Mouse (Mus musculus): ENCODE data around the gene Cfap46. TPM values are rescaled to one million over a fixed set of nuclear protein-coding genes. Genes with fewer than 3 reads are reported as not detected.

The Cfap46 gene
- polyA plus RNA-seq (2014; fragmentation: Nextera tagmentation; extraction: Ambion mirVana): 0.50 and 0.73 TPM in 2 replicates

DNA sequence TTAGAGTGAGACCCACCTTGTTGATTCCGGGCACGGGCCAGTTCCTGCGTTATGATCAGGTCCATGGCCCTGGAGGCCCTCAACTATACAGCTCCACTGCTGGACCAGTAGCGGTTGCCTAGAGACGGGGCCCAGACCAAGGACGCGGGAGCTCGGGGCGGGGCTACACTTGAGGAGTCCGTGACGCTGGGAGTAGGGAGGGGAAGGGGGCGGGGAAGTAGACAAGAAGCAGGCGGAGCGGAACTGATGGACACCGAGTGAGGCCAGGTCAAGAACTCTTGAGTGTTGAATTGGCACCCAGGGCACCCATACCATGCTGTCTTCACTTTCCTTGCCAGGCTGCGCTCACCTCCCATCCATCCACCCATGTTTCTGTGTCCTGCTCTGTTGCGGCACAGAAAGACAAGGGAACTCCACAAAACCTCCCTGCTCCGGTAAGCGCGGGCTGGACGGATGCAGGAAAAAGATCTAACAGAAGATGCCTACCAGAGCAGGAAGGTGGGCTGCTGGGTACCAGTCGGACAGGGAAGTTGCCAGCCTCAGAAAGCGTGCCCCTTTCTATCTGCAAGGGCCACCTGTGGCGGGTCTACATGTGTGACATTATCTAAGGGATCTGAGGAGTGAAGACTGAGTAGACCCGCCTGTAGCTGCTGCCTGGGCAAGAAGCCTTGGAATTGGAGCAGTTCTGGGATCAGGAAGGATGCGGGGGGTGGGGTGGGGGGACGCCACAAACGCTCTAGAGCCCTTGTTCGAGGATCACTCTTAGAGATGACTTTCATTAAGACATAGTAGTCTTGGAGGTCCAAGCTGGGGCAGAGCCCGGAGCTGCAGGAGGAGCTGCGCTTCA, at the start of gene Cfap46:
Gene Cfap46 (minus strand): TSS at position 112 of the 847 bp plus-strand sequence.
- no peaks in the 10 kb centered on the region for H3K4me1 ChIP-seq (ENCODE audit: control insufficient read depth, insufficient read depth, low read length)

DNA sequence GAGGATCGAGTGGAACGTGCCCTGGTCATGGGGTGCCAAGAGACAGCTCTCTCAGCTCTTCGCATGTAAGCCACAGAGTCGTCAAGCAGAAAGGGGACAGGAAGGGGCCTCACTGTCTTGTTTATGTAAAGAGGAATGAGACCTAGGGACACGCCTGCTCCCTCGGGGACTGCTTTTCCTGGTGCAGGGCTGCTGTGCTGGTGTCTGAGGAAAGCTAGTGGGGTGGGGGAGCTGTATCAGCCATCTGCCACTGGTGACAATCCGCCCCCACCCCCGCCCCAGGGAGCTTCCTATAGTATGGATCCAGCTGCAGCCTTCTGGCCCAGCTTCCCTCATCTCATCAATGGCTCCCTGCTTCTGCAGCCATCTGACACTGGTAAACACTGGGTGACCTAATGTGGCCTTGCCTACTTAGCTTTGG, 47.7 kb upstream of the Cfap46 start:
- DNase-seq (ENCODE audit: low spot score) (peak; percentile 17), ATAC-seq (ENCODE audit: insufficient read depth, low FRiP score, low TSS enrichment) (no peak)
- WGBS: 34% methylated on average over 8 of the region's 8 CpGs
- H3K4me3 ChIP-seq (ENCODE audit: low read depth, low read length): no peak overlapping the region
- H3K9me3 ChIP-seq (ENCODE audit: control insufficient read depth, low read length): no peaks in the 10 kb centered on the region
- H3K27ac ChIP-seq (ENCODE audit: low read depth, low read length): peak overlapping the region; percentile 14; the same call in 1 of the 2 replicates
- no peaks in the 10 kb centered on the region for H3K36me3 ChIP-seq (ENCODE audit: control insufficient read depth, insufficient read depth, low read length)
- no peaks in the 10 kb centered on the region for H3K4me1 ChIP-seq (ENCODE audit: control insufficient read depth, insufficient read depth, low read length)
- H3K27me3 ChIP-seq (ENCODE audit: control insufficient read depth, insufficient read depth, low read length): no peaks in the 10 kb centered on the region
- H3K4me2 ChIP-seq (ENCODE audit: low read depth): no peak overlapping the region
- no peak overlapping the region for H3K9ac ChIP-seq (ENCODE audit: low read length)

More for the DNA sequence above, at the start of gene Cfap46:
- DNase-seq (ENCODE audit: low spot score) (peak; percentile 90), ATAC-seq (ENCODE audit: insufficient read depth, low FRiP score, low TSS enrichment) (peak; percentile 93)
- no peaks in the 10 kb centered on the region for H3K36me3 ChIP-seq (ENCODE audit: control insufficient read depth, insufficient read depth, low read length)
- H3K9ac ChIP-seq (ENCODE audit: low read length): peak within 1 kb of the TSS; percentile 33; the same call in 1 of the 2 replicates
- peak within 1 kb of the TSS; percentile 37 for H3K4me3 ChIP-seq (ENCODE audit: low read depth, low read length)
- peak within 1 kb of the TSS; percentile 71 for H3K4me2 ChIP-seq (ENCODE audit: low read depth)
- H3K27me3 ChIP-seq (ENCODE audit: control insufficient read depth, insufficient read depth, low read length): no peaks in the 10 kb centered on the region
- H3K9me3 ChIP-seq (ENCODE audit: control insufficient read depth, low read length): no peaks in the 10 kb centered on the region
- 1% methylated on average over 31 of the region's 31 CpGs for WGBS
- no peak within 1 kb of the TSS for H3K27ac ChIP-seq (ENCODE audit: low read depth, low read length)

DNA sequence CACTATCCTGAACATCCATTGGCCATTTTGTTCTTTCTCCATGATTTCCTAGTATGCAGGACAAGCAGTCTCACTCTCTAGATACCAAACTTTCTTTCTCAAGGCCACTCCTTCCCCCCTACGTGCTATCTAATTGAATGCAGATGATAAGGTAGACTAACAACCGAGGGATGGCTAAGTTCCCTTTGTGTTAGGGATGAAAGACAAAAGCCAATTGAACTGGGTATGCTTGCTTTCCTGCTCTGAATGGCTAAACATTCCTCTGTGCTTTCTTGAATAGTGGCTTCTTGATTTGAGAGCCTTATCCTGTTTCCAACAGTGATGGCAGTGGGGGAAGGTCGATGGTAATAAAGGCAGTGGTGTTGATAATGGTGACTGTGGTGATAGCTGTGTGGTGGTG, 43.5 kb upstream of the Cfap46 start:
- H3K4me3 ChIP-seq (ENCODE audit: low read depth, low read length): no peak overlapping the region
- H3K9me3 ChIP-seq (ENCODE audit: control insufficient read depth, low read length): no peaks in the 10 kb centered on the region
- H3K27ac ChIP-seq (ENCODE audit: low read depth, low read length): no peak overlapping the region
- no peak overlapping the region for H3K9ac ChIP-seq (ENCODE audit: low read length)
- DNase-seq (ENCODE audit: low spot score) (no peak), ATAC-seq (ENCODE audit: insufficient read depth, low FRiP score, low TSS enrichment) (no peak)
- no peaks in the 10 kb centered on the region for H3K4me1 ChIP-seq (ENCODE audit: control insufficient read depth, insufficient read depth, low read length)
- WGBS: 41% methylated on average over 3 of the region's 3 CpGs
- no peaks in the 10 kb centered on the region for H3K36me3 ChIP-seq (ENCODE audit: control insufficient read depth, insufficient read depth, low read length)
- H3K4me2 ChIP-seq (ENCODE audit: low read depth): no peak overlapping the region
- H3K27me3 ChIP-seq (ENCODE audit: control insufficient read depth, insufficient read depth, low read length): no peaks in the 10 kb centered on the region

DNA sequence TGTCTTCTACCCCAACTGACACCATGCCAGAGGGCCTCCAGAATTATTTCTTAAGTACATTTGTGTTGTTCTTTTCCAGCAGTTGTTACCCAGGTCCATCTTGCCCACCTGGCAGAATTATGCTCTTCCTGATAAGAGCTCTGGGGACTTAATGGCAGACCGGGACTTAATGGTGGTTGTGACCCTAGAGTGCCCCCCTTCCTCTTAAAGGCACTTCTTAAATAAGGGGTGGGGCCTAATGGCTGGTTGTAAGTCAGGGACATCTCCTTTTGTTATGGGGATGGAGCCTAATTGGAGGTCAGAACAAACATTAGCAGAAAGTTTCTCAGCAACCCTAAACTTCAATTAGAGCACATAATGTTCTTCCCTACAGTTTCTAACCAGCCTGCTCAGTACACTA, 42.0 kb upstream of the Cfap46 start:
- Histone ChIP-seq H3K4me2 (ENCODE audit: low read depth) (no peak overlapping the region), H3K4me3 (ENCODE audit: low read depth, low read length) (no peak overlapping the region), H3K4me1 (ENCODE audit: control insufficient read depth, insufficient read depth, low read length) (no peaks in the 10 kb centered on the region), H3K27me3 (ENCODE audit: control insufficient read depth, insufficient read depth, low read length) (no peaks in the 10 kb centered on the region), H3K9me3 (ENCODE audit: control insufficient read depth, low read length) (no peaks in the 10 kb centered on the region), H3K36me3 (ENCODE audit: control insufficient read depth, insufficient read depth, low read length) (no peaks in the 10 kb centered on the region), H3K9ac (ENCODE audit: low read length) (no peak overlapping the region), H3K27ac (ENCODE audit: low read depth, low read length) (no peak overlapping the region)
- DNase-seq (ENCODE audit: low spot score) (no peak), ATAC-seq (ENCODE audit: insufficient read depth, low FRiP score, low TSS enrichment) (no peak)
- 34% methylated on average over 1 of the region's 1 CpGs for WGBS

DNA sequence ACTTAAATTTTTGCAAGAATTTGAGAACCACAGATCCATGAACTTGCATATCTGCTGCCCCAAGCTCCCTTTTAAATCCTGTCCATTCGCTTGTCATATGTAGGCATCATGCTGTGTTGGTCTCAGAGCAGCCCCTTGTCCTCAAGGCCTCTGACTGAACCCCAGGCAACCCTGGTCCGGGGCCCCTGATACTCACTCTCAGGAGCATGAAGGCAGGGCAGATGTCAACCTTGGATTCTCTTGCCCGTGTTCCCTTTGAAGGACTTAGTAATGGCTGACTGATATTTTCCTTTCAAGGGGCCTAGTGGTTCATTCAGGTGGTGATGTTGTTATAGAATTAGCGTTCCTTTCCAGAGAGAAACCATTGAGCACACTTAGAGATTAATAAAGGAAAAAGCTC, 40.4 kb upstream of the Cfap46 start:
- no peaks in the 10 kb centered on the region for H3K4me1 ChIP-seq (ENCODE audit: control insufficient read depth, insufficient read depth, low read length)
- ATAC-seq (ENCODE audit: insufficient read depth, low FRiP score, low TSS enrichment) (no peak), DNase-seq (ENCODE audit: low spot score) (no peak)
- H3K9ac ChIP-seq (ENCODE audit: low read length): no peak overlapping the region
- no peaks in the 10 kb centered on the region for H3K27me3 ChIP-seq (ENCODE audit: control insufficient read depth, insufficient read depth, low read length)
- H3K27ac ChIP-seq (ENCODE audit: low read depth, low read length): no peak overlapping the region
- WGBS: 87% methylated on average over 4 of the region's 4 CpGs
- no peak overlapping the region for H3K4me2 ChIP-seq (ENCODE audit: low read depth)
- H3K4me3 ChIP-seq (ENCODE audit: low read depth, low read length): no peak overlapping the region
- H3K36me3 ChIP-seq (ENCODE audit: control insufficient read depth, insufficient read depth, low read length): no peaks in the 10 kb centered on the region
- H3K9me3 ChIP-seq (ENCODE audit: control insufficient read depth, low read length): no peaks in the 10 kb centered on the region

DNA sequence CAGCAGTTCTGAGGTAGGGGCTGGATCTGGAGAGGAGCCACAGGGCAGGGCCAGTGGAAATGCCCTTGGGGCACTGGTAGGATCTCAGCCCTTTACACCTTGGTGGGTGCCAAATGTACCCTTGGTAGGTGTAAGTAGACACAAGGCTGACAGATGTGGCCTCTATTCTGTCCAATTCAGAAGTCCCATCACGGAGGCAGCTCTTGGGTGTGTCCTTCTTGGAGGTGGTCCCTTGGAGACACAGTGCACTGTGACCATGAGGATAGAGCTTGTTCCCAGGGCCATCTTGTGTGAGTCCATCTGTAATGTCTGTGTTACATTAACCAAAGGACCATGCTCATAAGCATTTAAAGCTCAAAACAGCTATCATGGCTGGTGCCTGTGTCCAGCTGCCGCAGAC, 37.6 kb upstream of the Cfap46 start:
- H3K4me3 ChIP-seq (ENCODE audit: low read depth, low read length): no peak overlapping the region
- H3K27me3 ChIP-seq (ENCODE audit: control insufficient read depth, insufficient read depth, low read length): no peaks in the 10 kb centered on the region
- no peaks in the 10 kb centered on the region for H3K4me1 ChIP-seq (ENCODE audit: control insufficient read depth, insufficient read depth, low read length)
- H3K9ac ChIP-seq (ENCODE audit: low read length): no peak overlapping the region
- no peak for ATAC-seq (ENCODE audit: insufficient read depth, low FRiP score, low TSS enrichment)
- H3K27ac ChIP-seq (ENCODE audit: low read depth, low read length): no peak overlapping the region
- no peak for DNase-seq (ENCODE audit: low spot score)
- 91% methylated on average over 2 of the region's 2 CpGs for WGBS
- H3K9me3 ChIP-seq (ENCODE audit: control insufficient read depth, low read length): no peaks in the 10 kb centered on the region
- no peak overlapping the region for H3K4me2 ChIP-seq (ENCODE audit: low read depth)
- no peaks in the 10 kb centered on the region for H3K36me3 ChIP-seq (ENCODE audit: control insufficient read depth, insufficient read depth, low read length)

DNA sequence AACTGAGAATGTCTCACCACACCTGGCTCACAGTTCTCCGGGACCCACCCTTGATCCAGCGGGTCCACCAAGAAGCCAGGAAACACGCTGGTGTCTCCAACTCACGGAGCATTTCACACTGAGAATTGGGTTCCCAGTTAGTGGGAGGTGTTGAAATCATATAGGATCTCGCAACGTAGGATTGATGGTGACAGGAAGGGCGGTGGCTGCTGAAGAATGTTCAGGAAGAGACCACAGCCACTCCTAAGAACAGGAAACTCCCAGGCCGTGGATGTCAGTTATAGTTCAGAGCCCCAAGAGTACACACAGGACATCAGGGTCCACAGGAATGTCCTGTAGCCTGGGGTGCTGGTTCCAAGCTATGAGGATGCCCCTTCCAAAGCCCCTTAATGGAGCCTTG, 34.2 kb upstream of the Cfap46 start:
- 93% methylated on average over 8 of the region's 8 CpGs for WGBS
- Histone ChIP-seq H3K4me1 (ENCODE audit: control insufficient read depth, insufficient read depth, low read length) (no peaks in the 10 kb centered on the region), H3K4me3 (ENCODE audit: low read depth, low read length) (no peak overlapping the region)

DNA sequence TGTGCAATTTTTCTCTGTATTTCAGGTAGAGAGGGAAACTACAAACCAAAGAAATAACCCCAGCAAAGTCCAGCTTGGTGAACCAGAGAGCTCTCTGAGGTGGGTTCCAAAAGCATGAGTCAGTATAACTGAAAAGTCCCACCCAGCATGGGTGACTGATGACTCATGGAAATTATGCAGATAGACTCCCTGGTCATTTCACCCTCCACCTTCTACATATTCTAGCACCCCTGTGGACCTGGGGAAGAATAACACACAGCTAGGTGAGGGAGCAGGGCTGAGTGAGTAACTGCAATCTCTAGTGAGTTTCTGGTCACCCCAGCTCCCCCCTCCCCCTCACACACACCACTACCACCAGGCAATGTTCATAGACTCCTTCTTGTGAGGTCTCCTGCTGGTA, 28.2 kb upstream of the Cfap46 start:
- no peak for ATAC-seq (ENCODE audit: insufficient read depth, low FRiP score, low TSS enrichment)

More for the DNA sequence above, 34.2 kb upstream of the Cfap46 start:
- DNase-seq (ENCODE audit: low spot score): no peak
- ATAC-seq (ENCODE audit: insufficient read depth, low FRiP score, low TSS enrichment): no peak
- Histone ChIP-seq H3K27ac (ENCODE audit: low read depth, low read length) (no peak overlapping the region), H3K9ac (ENCODE audit: low read length) (no peak overlapping the region), H3K27me3 (ENCODE audit: control insufficient read depth, insufficient read depth, low read length) (no peaks in the 10 kb centered on the region), H3K9me3 (ENCODE audit: control insufficient read depth, low read length) (no peaks in the 10 kb centered on the region), H3K4me2 (ENCODE audit: low read depth) (no peak overlapping the region), H3K36me3 (ENCODE audit: control insufficient read depth, insufficient read depth, low read length) (no peaks in the 10 kb centered on the region)

More for the DNA sequence above, 28.2 kb upstream of the Cfap46 start:
- Histone ChIP-seq H3K27me3 (ENCODE audit: control insufficient read depth, insufficient read depth, low read length) (no peaks in the 10 kb centered on the region), H3K36me3 (ENCODE audit: control insufficient read depth, insufficient read depth, low read length) (no peaks in the 10 kb centered on the region), H3K4me2 (ENCODE audit: low read depth) (no peak overlapping the region), H3K9ac (ENCODE audit: low read length) (no peak overlapping the region), H3K4me1 (ENCODE audit: control insufficient read depth, insufficient read depth, low read length) (no peaks in the 10 kb centered on the region), H3K27ac (ENCODE audit: low read depth, low read length) (no peak overlapping the region), H3K9me3 (ENCODE audit: control insufficient read depth, low read length) (no peaks in the 10 kb centered on the region), H3K4me3 (ENCODE audit: low read depth, low read length) (no peak overlapping the region)
- no peak for DNase-seq (ENCODE audit: low spot score)

Data from neural tube, embryonic 11.5 days (tissue).